Mouse (Mus musculus): ENCODE measurements around the gene Tcaf3.

Gene Tcaf3

DNA sequence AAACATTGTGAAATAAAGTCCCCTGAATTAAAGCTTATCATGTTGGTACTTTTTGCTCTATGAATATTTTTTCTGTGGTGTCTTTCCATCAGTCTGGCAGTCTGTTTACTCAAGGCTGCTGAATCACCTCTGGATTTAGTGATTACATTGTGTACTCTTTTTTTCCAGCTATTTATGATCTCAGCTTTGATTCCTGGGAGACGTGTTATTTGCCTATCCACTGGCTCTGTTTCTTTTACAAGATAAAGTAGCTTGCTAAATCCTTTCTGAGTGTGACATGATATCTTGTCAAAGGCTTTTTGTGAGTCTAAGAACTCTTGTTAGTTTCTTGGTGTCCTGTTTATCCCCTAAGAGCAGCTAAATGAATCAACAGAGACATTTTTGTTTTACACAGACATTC is 52.6 kb downstream of the Tcaf3 start:
- DNase-seq (ENCODE audit: low read depth in 2 of 2, low spot score in 2 of 2), result no peak

DNA sequence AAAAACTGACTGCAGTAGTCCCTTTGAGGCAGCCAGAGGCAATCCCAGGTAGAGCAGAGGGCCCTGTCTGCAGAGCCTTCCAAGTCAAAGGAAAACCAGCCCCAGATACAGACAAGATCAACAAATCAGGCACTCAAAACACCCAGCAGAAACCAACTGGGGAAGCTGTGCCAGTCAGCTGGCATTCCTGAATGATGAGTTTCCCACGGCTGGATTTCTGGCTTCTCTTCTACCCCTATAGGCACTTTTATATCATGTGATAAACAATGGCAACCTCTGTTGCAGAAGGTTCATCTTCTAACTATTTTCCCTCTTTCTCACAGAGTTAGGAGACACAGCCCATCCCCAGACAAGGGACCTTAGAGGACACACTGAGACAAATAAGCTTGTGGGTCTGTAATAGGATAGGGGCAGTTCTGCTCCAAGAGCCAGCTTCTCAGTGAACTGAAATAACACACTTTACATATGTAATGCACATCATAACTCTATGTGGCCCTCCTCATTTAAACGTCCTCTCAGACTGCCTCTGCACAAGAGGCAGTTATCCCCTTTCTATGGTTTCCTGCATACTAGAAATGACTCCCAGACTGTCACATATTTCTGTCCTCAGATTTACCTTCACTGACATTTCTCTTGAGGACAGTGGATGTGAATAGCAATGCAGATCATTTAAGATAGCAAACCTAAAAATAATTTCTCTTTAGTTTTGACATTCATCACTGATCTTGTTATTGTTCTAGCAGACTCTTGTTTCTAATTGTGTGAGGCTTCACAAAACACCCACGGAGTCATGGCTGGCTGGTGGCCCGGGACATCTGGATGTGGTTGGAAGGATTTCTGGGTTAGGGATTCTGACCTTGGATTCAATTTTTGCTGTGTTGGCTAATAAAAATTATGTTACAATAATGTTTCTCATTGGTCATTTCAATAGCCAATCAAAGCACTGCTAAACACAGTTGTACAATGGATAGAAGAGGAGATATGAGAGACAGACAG is 55.2 kb downstream of the Tcaf3 start:
- no peak for DNase-seq (ENCODE audit: low read depth in 2 of 2, low spot score in 2 of 2)

DNA sequence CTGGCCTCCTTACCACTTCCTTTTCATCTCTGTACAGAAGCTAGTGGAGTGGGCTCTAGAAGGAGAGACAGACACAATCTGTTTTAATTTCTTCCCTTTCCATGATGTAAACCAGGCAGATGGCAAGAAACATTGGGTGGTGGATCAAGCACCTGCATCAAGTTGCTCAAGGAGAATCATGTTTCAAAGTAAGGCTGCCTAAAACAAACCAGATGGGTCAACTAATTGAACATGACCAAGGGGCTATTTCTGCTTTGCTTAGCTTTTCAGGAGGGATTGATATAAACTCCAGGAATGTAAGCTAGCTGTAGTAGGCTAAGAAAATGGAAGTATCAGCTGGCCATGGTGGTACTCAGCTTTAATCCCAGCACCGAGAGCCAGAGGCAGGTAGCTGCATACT is 56.8 kb downstream of the Tcaf3 start:
- no peak for DNase-seq (ENCODE audit: low read depth in 2 of 2, low spot score in 2 of 2)

DNA sequence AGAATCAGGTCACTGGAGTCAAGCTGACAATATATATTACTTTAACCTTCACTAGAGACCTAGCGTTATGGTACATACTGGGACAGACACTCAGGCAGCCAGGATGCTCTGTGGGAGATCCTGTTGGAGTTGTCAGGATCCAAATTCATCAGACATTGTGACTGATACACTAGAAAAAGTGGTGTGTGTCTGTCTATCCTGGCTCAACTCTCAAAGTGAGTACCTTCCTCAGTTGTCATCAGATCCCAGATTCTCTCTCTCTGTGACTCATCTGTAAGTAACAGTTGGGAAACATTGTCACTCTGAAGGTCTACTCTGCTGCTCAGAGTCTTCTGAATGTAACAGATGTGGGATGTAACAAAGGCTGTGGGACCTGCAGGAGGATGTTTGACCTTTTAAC is 57.8 kb downstream of the Tcaf3 start:
- DNase-seq (ENCODE audit: low read depth in 2 of 2, low spot score in 2 of 2), result no peak
